Mouse (Mus musculus) inflammation-experienced regulatory T-cells, adult 6 months (primary cell): ENCODE measurements around the gene Thap8. TPM values are rescaled to one million over a fixed set of nuclear protein-coding genes. Genes with fewer than 3 reads are reported as not detected.
A peak's percentile ranks its signal among the peaks of the same experiment; 100 is the strongest.

ENCODE experiments used
- ATAC-seq: one replicate; pipeline ENCODE4 v1.8.0; 2017
- polyA plus RNA-seq, 3 experiments: library from polyadenylated mRNA; unstranded; fragments of 100-300 nt; shearing (Covaris generic); gene quantifications; one replicate each; pipeline ENCODE4 v1.2.1; 2017

The Thap8 gene
- polyA plus RNA-seq, 3 experiments from 2014 or later: 0.26 to 0.70 (median 0.26) TPM

GRCm38 (mm10) chr7:30318142-30318541, 38.2 kb downstream of the Thap8 start:
- no peak for ATAC-seq

- ATAC-seq: no peak
Observed at GRCm38 (mm10) chr7:30320946-30321345, 41.1 kb downstream of the Thap8 start.

- peak; percentile 69 for ATAC-seq
Observed at GRCm38 (mm10) chr7:30321539-30322284, 41.8 kb downstream of the Thap8 start, which contains the start of gene E130208F15Rik. E130208F15Rik (plus strand) TSS chr7:30321740.

GRCm38 (mm10) chr7:30322285-30322667, 42.4 kb downstream of the Thap8 start:
- peak; percentile 74 for ATAC-seq

- ATAC-seq: peak; percentile 64
Observed at GRCm38 (mm10) chr7:30322865-30323264, 43.0 kb downstream of the Thap8 start.

DNA sequence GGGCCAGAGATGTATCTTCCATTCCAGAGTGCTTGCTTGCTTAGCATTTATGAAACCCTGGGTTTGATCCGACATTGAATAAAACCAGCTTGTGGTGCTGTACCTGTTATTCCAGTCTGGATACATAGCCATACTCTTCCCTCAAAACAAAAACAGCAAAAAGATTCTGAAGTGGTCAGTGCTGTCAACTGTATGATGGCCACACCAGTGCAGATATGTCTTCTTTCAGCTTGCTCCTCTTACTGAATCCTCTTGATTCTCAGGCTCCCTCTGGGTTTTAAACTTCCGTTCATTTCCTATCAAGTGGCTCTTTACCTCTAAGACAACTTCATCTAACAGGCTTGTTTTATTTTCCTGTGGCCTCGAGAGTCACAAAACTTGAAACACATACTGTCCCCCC, 43.9 kb downstream of the Thap8 start, which contains the start of gene Sdhaf1:
Sdhaf1 (minus strand) TSS at position 101 of the 400 bp plus-strand sequence.
- ATAC-seq: no peak

- no peak for ATAC-seq
Observed at GRCm38 (mm10) chr7:30324300-30324944, 44.5 kb downstream of the Thap8 start.

GRCm38 (mm10) chr7:30325364-30325763, 45.5 kb downstream of the Thap8 start:
- no peak for ATAC-seq

GRCm38 (mm10) chr7:30326427-30326826, 46.5 kb downstream of the Thap8 start:
- no peak for ATAC-seq

DNA sequence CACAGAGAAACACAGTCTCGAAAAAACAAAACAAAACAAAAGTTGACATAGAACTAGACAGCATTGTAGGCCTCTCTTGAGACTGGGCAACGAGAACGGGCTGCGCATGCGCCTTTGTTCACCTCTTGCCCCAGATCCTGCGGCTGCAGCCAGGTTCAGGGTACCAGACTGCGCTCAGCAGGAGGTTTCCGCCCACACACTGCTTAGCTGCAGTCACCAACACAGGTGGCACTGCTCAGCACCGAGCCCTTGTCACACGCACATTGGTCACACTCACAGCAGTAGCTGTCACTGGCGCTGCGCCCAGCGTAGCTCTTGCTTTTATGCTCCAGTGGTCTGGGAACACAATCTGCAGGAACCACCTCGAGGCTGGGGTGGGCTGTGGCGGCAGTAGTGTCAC, 47.2 kb downstream of the Thap8 start:
- ATAC-seq: peak; percentile 26

- ATAC-seq: no peak
Observed at GRCm38 (mm10) chr7:30328379-30328778, 48.5 kb downstream of the Thap8 start.

DNA sequence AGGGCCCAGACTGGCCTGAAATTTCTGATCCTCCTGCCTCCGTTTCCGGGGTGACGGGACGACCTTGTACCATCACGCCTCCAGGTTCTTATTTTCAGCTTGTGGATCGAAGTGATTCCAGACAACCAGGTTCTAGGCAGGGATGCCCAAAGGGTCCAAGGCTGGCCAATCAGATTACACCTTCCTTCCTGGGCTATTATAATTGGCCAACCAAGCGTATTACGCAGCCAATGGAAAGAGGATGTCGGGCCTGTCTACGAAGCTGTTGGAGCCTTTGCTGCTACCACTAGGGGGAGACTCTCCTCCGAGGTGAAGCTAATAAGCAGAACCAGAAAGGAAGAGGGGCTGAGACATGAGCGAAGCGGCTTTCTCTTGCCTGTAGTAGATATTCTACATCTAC, 52.0 kb downstream of the Thap8 start:
- peak; percentile 90 for ATAC-seq

GRCm38 (mm10) chr7:30332622-30333259, 52.8 kb downstream of the Thap8 start:
- no peak for ATAC-seq

- ATAC-seq: no peak
Observed at GRCm38 (mm10) chr7:30333436-30333835, 53.5 kb downstream of the Thap8 start.

DNA sequence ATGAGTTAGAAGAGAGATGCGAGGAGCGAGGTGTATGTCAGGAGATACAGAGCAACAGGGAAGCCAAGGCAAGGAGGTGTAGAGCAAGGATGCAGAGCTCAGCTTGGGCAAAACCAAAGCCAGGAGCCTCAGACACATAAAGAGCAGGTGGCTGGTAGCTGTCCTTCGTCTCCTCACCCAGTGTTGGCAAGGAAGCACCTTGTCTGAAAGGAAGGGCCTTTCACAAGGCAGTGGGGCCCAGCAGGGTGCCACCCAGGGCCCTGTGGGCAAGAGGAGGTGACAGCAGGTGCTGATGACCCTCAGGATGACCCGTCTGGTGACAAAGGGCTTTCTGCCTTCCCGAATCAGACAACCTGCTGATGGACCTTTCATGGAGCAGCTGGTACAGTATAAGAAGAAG, 54.7 kb downstream of the Thap8 start:
- no peak for ATAC-seq

- no peak for ATAC-seq
Observed at GRCm38 (mm10) chr7:30335688-30336087, 55.8 kb downstream of the Thap8 start.

DNA sequence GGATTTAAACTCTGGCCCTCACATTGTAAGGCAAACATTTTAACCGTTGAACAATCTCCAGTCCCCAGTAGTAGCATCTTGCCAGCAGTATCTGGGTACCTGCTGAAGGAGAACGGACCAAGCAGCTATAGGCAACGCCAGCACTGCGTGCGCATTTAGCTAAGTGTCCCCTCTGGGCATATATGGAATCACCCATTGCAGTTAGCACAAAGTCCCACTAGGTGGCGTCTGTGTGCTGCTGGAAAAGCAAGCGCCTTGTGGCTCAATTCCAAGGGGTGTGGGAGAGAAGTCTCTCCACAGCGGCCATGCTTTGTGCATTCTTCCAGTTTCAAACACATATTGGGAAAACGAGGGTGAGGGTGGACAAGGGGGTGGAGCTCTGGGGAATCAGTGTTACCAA, 56.5 kb downstream of the Thap8 start:
- ATAC-seq: no peak

- no peak for ATAC-seq
Observed at GRCm38 (mm10) chr7:30339432-30340109, 59.7 kb downstream of the Thap8 start.

Other genes with a start within 250 kb of the Thap8 start
- gene Zfp14, start 228.7 kb upstream of the Thap8 start, polyA plus RNA-seq: 1 to 10 TPM; 4.4 to 7.2 (median 5.8) TPM
- 10 to 100 TPM in 1 of 3 experiments, 1 to 10 TPM in 2; 4.6 to 10.9 (median 5.9) TPM for gene Zfp82, start 207.2 kb upstream of the Thap8 start, polyA plus RNA-seq
- 1 to 10 TPM in 2 of 3 experiments, under 1 TPM in 1; 0.87 to 3.9 (median 1.7) TPM for gene Gm26920, start 189.7 kb upstream of the Thap8 start, polyA plus RNA-seq
- 10 to 100 TPM in 2 of 3 experiments, 1 to 10 TPM in 1; 7.2 to 14.5 (median 10.9) TPM for gene Zfp566, start 189.6 kb upstream of the Thap8 start, polyA plus RNA-seq
- 10 to 100 TPM; 59.7 to 83.0 (median 70.5) TPM for gene Zfp260, start 185.3 kb upstream of the Thap8 start, polyA plus RNA-seq
- 10 to 100 TPM; 10.2 to 15.5 (median 15.1) TPM for gene Zfp382, start 158.2 kb upstream of the Thap8 start, polyA plus RNA-seq
- gene Zfp146, start 110.3 kb upstream of the Thap8 start, polyA plus RNA-seq: 10 to 100 TPM; 12.9 to 20.8 (median 13.5) TPM
- 1 to 10 TPM; 2.3 to 3.5 (median 3.3) TPM for gene Cox7a1, start 96.0 kb upstream of the Thap8 start, polyA plus RNA-seq
- gene Capns1, start 81.3 kb upstream of the Thap8 start, polyA plus RNA-seq: 10 to 100 TPM; 66.6 to 74.8 (median 71.1) TPM
- 10 to 100 TPM; 51.0 to 54.5 (median 54.2) TPM for gene Polr2i, start 48.1 kb upstream of the Thap8 start, polyA plus RNA-seq
- 100 to 1,000 TPM in 2 of 3 experiments, 10 to 100 TPM in 1; 95.8 to 156 (median 120) TPM for gene Tbcb, start 47.8 kb upstream of the Thap8 start, polyA plus RNA-seq
- gene Ovol3, start 44.4 kb upstream of the Thap8 start, polyA plus RNA-seq: not detected
- 1 to 10 TPM; 1.5 to 5.3 (median 1.5) TPM for gene Wdr62, start 325 bp downstream of the Thap8 start, polyA plus RNA-seq
- 1 to 10 TPM; 3.6 to 7.0 (median 5.8) TPM for gene Clip3, start 11.6 kb downstream of the Thap8 start, polyA plus RNA-seq
- 100 to 1,000 TPM in 2 of 3 experiments, 10 to 100 TPM in 1; 69.8 to 178 (median 155) TPM for gene Alkbh6, start 28.6 kb downstream of the Thap8 start, polyA plus RNA-seq
- 10 to 100 TPM in 1 of 3 experiments, 1 to 10 TPM in 2; 4.3 to 14.7 (median 6.4) TPM for gene Syne4, start 34.7 kb downstream of the Thap8 start, polyA plus RNA-seq
- gene E130208F15Rik, start 41.6 kb downstream of the Thap8 start, polyA plus RNA-seq: not detected
- 1 to 10 TPM; 2.0 to 6.1 (median 3.9) TPM for gene Sdhaf1, start 43.8 kb downstream of the Thap8 start, polyA plus RNA-seq
- not detected for gene Lrfn3, start 82.7 kb downstream of the Thap8 start, polyA plus RNA-seq
- 10 to 100 TPM in 1 of 3 experiments, 1 to 10 TPM in 1, under 1 TPM in 1; 0.79 to 15.0 (median 2.2) TPM for gene Tyrobp, start 133.7 kb downstream of the Thap8 start, polyA plus RNA-seq
- 100 to 1,000 TPM; 484 to 574 (median 552) TPM for gene Hcst, start 139.8 kb downstream of the Thap8 start, polyA plus RNA-seq
- gene Nfkbid, start 141.6 kb downstream of the Thap8 start, polyA plus RNA-seq: 10 to 100 TPM; 37.3 to 50.8 (median 41.1) TPM
- 1 to 10 TPM; 6.0 to 7.4 (median 6.0) TPM for gene Aplp1, start 165.4 kb downstream of the Thap8 start, polyA plus RNA-seq
- gene Kirrel2, start 177.6 kb downstream of the Thap8 start, polyA plus RNA-seq: not detected
- under 1 TPM in 1 of 3 experiments, not detected in 2; 0.11 TPM for gene Nphs1, start 178.2 kb downstream of the Thap8 start, polyA plus RNA-seq
- not detected for gene Prodh2, start 213.5 kb downstream of the Thap8 start, polyA plus RNA-seq